Mouse (Mus musculus) ovary, postnatal 14 days (tissue): ENCODE measurements around the gene Lamtor3.
"Not testable (repeated sequence)": the region's sequence is repeated elsewhere in the genome, so short reads cannot be mapped to it uniquely, and the experiment has no call there.

Experiments used
- DNase-seq: peaks from one replicate; pipeline ENCODE4 v3.0.0; 2022; ENCODE audit warnings: low spot score

Lamtor3 gene

GRCm38 (mm10) chr3:137963508-137963907, 45.2 kb downstream of the Lamtor3 start:
- no peak for DNase-seq

- DNase-seq = not testable (repeated sequence)
Observed at GRCm38 (mm10) chr3:137964014-137964413, 45.7 kb downstream of the Lamtor3 start.

- DNase-seq = no peak
Observed at GRCm38 (mm10) chr3:137968105-137968819, 50.0 kb downstream of the Lamtor3 start.

GRCm38 (mm10) chr3:137968820-137969486, 50.6 kb downstream of the Lamtor3 start:
- DNase-seq = no peak

- no peak for DNase-seq
Observed at GRCm38 (mm10) chr3:137969951-137970350, 51.6 kb downstream of the Lamtor3 start.

GRCm38 (mm10) chr3:137972224-137972623, 53.9 kb downstream of the Lamtor3 start:
- no peak for DNase-seq

- DNase-seq = no peak
Observed at GRCm38 (mm10) chr3:137972989-137973388, 54.7 kb downstream of the Lamtor3 start.

- no peak for DNase-seq
Observed at GRCm38 (mm10) chr3:137974306-137974705, 56.0 kb downstream of the Lamtor3 start.

- DNase-seq = no peak
Observed at GRCm38 (mm10) chr3:137975435-137975834, 57.1 kb downstream of the Lamtor3 start.

- no peak for DNase-seq
Observed at GRCm38 (mm10) chr3:137975856-137976423, 57.6 kb downstream of the Lamtor3 start.

- no peak for DNase-seq
Observed at GRCm38 (mm10) chr3:137976943-137977628, 58.8 kb downstream of the Lamtor3 start.

- DNase-seq = no peak
Observed at GRCm38 (mm10) chr3:137977629-137978041, 59.3 kb downstream of the Lamtor3 start.

- no peak for DNase-seq
Observed at GRCm38 (mm10) chr3:137978233-137978632, 59.9 kb downstream of the Lamtor3 start.
